Mouse (Mus musculus) skeletal muscle tissue, adult 2 months (tissue): ENCODE results near the gene L2hgdh.

ENCODE experiments used
- DNase-seq: peaks from one replicate; pipeline ENCODE4 v3.0.0-alpha.2; 2012; ENCODE audit warnings: low read depth, low spot score

L2hgdh gene

GRCm38 (mm10) chr12:69674176-69674575, 50.5 kb downstream of the L2hgdh start:
- no peak for DNase-seq

GRCm38 (mm10) chr12:69666721-69667120, 58.0 kb downstream of the L2hgdh start:
- DNase-seq = no peak

- no peak for DNase-seq
Observed at GRCm38 (mm10) chr12:69661658-69662057, 63.0 kb downstream of the L2hgdh start.

GRCm38 (mm10) chr12:69653973-69654372, 70.7 kb downstream of the L2hgdh start:
- DNase-seq = peak; percentile 43

GRCm38 (mm10) chr12:69649511-69649910, 75.2 kb downstream of the L2hgdh start:
- DNase-seq = no peak

GRCm38 (mm10) chr12:69645821-69646616, 78.7 kb downstream of the L2hgdh start:
- no peak for DNase-seq

- DNase-seq = peak; percentile 10
Observed at GRCm38 (mm10) chr12:69644877-69645276, 79.8 kb downstream of the L2hgdh start.

GRCm38 (mm10) chr12:69642877-69643276, 81.8 kb downstream of the L2hgdh start:
- no peak for DNase-seq
